ENCODE assay signal across 8 mouse cellular contexts in the genomic region with DNA sequence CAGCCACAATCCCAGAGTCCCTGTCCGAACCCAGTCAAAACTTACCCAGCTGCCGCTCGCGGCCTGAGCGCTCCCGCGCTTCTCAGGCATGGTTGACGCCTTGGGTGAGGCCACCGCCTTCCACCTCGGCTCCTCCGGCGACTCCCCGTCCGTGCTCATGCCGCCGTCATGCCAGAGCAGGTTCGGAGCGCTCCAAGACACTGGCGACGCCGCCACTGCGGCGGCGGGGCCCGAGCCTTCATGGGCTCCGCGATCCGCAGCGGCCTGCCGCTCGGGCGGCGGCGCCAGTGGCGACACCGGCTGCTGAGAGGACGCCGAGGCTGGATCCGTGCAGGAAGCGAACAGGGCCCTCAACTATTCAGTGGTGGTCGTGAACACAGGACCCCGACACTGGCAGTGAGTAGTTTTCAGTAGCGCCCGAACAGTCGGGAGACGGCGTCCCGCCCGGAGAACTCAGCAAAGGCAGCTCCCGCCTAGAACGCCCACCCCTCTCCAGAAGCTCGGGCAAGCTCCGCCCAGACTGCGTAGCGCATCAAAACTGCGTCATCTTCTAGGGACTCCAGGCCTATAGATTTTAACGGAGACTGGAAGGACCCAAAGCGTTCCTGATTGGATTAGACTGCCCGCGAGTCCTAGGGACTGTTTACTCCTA. TPM values are rescaled to one million over a fixed set of nuclear protein-coding genes. Genes with fewer than 3 reads are reported as not detected.
DNase-seq lines count a peak whose midpoint lies in the region; ATAC-seq and TF ChIP-seq lines count a peak whose summit lies in the region.

TSS of gene Mfsd14b (minus strand) at position 517 of the 652 bp plus-strand sequence.

- peak; percentile 91 for DNase-seq in CH12.LX (ENCODE audit: extremely low read depth)
- DNase-seq in c-Kit-positive CD71-positive TER-119-negative erythroid progenitor cells, embryonic 14.5 days (ENCODE audit: low read depth) = peak; percentile 90
- peak; percentile 92 for DNase-seq in forebrain, embryonic 11.5 days (ENCODE audit: low spot score)
- peak; percentile 90 to 91 for DNase-seq in kidney, postnatal 36 days
- peak; percentile 97 for DNase-seq in telencephalon, adult 2 months (ENCODE audit: low read depth, low spot score)

- peak within 1 kb of the TSS; percentile 61 to 86 (median 74) for H3K4me3 ChIP-seq in CH12.LX (replicated peaks in 1 of 3; ENCODE audit: low read depth in 2 of 3, low read length in 2 of 3, poor library complexity in 1 of 3)
- peak within 1 kb of the TSS; percentile 78 for H3K4me3 ChIP-seq in forebrain, embryonic 11.5 days (ENCODE audit: low read depth, low read length)
- H3K4me3 ChIP-seq in heart, embryonic 16.5 days (ENCODE audit: low read length) = peak within 1 kb of the TSS; percentile 83
- peak within 1 kb of the TSS; percentile 86 for H3K4me3 ChIP-seq in liver, embryonic 15.5 days (replicated peaks)
- H3K4me3 ChIP-seq in neural tube, embryonic 12.5 days = peak within 1 kb of the TSS; percentile 66

- peak within 1 kb of the TSS; percentile 84 for H3K4me2 ChIP-seq in CH12.LX (ENCODE audit: insufficient read depth, low read depth, poor library complexity, severe bottlenecking)
- H3K4me2 ChIP-seq in forebrain, embryonic 11.5 days (ENCODE audit: low read depth, low read length, severe bottlenecking) = peak within 1 kb of the TSS; percentile 69
- peak within 1 kb of the TSS; percentile 72 for H3K4me2 ChIP-seq in heart, embryonic 16.5 days (ENCODE audit: low read depth, low read length)
- peak within 1 kb of the TSS; percentile 82 for H3K4me2 ChIP-seq in liver, embryonic 15.5 days
- peak within 1 kb of the TSS; percentile 78 for H3K4me2 ChIP-seq in neural tube, embryonic 12.5 days (replicated peaks)

- no peak for TF ChIP-seq RAD21 in CH12.LX (IDR thresholded peaks at IDR 0.05; ENCODE audit: low read depth, low read length)

- WGBS in forebrain, embryonic 11.5 days = under 1% methylated on average over 59 of the region's 60 CpGs
- WGBS in heart, embryonic 16.5 days = 0% methylated on average over 60 of the region's 60 CpGs
- under 1% methylated on average over 60 of the region's 60 CpGs for WGBS in liver, embryonic 15.5 days (ENCODE audit: insufficient replicate concordance)
- WGBS in neural tube, embryonic 12.5 days = under 1% methylated on average over 60 of the region's 60 CpGs

- in situ Hi-C loops in CH12.LX (cut with MboI; ENCODE audit: low pct_ligation_motif_present, low pct_unique_long_range_greater_than_20kb, low sequenced_read_pairs) = no loop called here

- H3K9me3 ChIP-seq in CH12.LX (replicated peaks; ENCODE audit: low read length) = no peaks in the 10 kb centered on the region
- peaks cover under 1% of the 10 kb centered on the region; the same call in 1 of the 2 replicates for H3K9me3 ChIP-seq in forebrain, embryonic 11.5 days (ENCODE audit: control insufficient read depth, low read length)
- H3K9me3 ChIP-seq in heart, embryonic 16.5 days (replicated peaks; ENCODE audit: control insufficient read depth, low read length) = no peaks in the 10 kb centered on the region
- H3K9me3 ChIP-seq in liver, embryonic 15.5 days (replicated peaks) = no peaks in the 10 kb centered on the region
- H3K9me3 ChIP-seq in neural tube, embryonic 12.5 days = peaks cover 2% of the 10 kb centered on the region; the same call in 1 of the 2 replicates

- H3K36me3 ChIP-seq in CH12.LX (replicated peaks in 1 of 2; ENCODE audit: control insufficient read depth in 1 of 2, insufficient read depth in 1 of 2, low read length in 1 of 2) = peaks cover 0 to 3% of the 10 kb centered on the region in 2 experiments
- no peaks in the 10 kb centered on the region for H3K36me3 ChIP-seq in forebrain, embryonic 11.5 days (ENCODE audit: control insufficient read depth, insufficient read depth, low read length)
- no peaks in the 10 kb centered on the region for H3K36me3 ChIP-seq in heart, embryonic 16.5 days (ENCODE audit: control insufficient read depth, insufficient read depth)
- no peaks in the 10 kb centered on the region for H3K36me3 ChIP-seq in liver, embryonic 15.5 days (replicated peaks)
- no peaks in the 10 kb centered on the region for H3K36me3 ChIP-seq in neural tube, embryonic 12.5 days

- H3K27me3 ChIP-seq in CH12.LX (replicated peaks) = no peaks in the 10 kb centered on the region
- no peaks in the 10 kb centered on the region for H3K27me3 ChIP-seq in forebrain, embryonic 11.5 days (ENCODE audit: control insufficient read depth, insufficient read depth, low read length)
- H3K27me3 ChIP-seq in heart, embryonic 16.5 days (ENCODE audit: control insufficient read depth, insufficient read depth, low read length) = no peaks in the 10 kb centered on the region; the same call in 1 of the 2 replicates
- no peaks in the 10 kb centered on the region for H3K27me3 ChIP-seq in liver, embryonic 15.5 days
- no peaks in the 10 kb centered on the region for H3K27me3 ChIP-seq in neural tube, embryonic 12.5 days (replicated peaks)

- peak within 1 kb of the TSS; percentile 86 for H3K9ac ChIP-seq in CH12.LX (ENCODE audit: insufficient read depth, low read depth)
- H3K9ac ChIP-seq in forebrain, embryonic 11.5 days (ENCODE audit: low read length) = peak within 1 kb of the TSS; percentile 90
- peak within 1 kb of the TSS; percentile 92 for H3K9ac ChIP-seq in heart, embryonic 16.5 days (ENCODE audit: low read length)
- H3K9ac ChIP-seq in liver, embryonic 15.5 days = peak within 1 kb of the TSS; percentile 84
- peak within 1 kb of the TSS; percentile 80 for H3K9ac ChIP-seq in neural tube, embryonic 12.5 days

- peaks cover 2 to 23% of the 10 kb centered on the region in 2 experiments; a peak in 2 of 4 replicates for H3K4me1 ChIP-seq in CH12.LX (ENCODE audit: control insufficient read depth in 1 of 2, insufficient read depth in 2 of 2)
- H3K4me1 ChIP-seq in forebrain, embryonic 11.5 days (replicated peaks; ENCODE audit: control insufficient read depth, insufficient read depth, low read length) = no peaks in the 10 kb centered on the region
- H3K4me1 ChIP-seq in heart, embryonic 16.5 days (ENCODE audit: control insufficient read depth, insufficient read depth, low read length) = peaks cover 5% of the 10 kb centered on the region; the same call in 1 of the 2 replicates
- peaks cover 25% of the 10 kb centered on the region for H3K4me1 ChIP-seq in liver, embryonic 15.5 days (replicated peaks)
- peaks cover 5% of the 10 kb centered on the region for H3K4me1 ChIP-seq in neural tube, embryonic 12.5 days

- peak; percentile 99 for ATAC-seq in forebrain, embryonic 11.5 days (replicated peaks; ENCODE audit: low FRiP score)
- peak; percentile 99 for ATAC-seq in heart, embryonic 16.5 days (replicated peaks; ENCODE audit: extremely low read depth, insufficient read depth, low FRiP score)
- ATAC-seq in liver, embryonic 15.5 days (ENCODE audit: insufficient read depth) = peak; percentile 96
- ATAC-seq in neural tube, embryonic 12.5 days (ENCODE audit: low FRiP score, low read depth) = peak; percentile 99

- dilution Hi-C loops in CH12.LX (cut with MboI; ENCODE audit: extremely low pct_ligation_motif_present, extremely low pct_unique_long_range_greater_than_20kb, low sequenced_read_pairs) = no loop called here

- peak; percentile 69 for TF ChIP-seq POLR2A in CH12.LX (IDR thresholded peaks at IDR 0.05; ENCODE audit: low read depth, low read length)

- TF ChIP-seq EP300 in CH12.LX (IDR thresholded peaks at IDR 0.05; ENCODE audit: low read length) = no peak

- no peak for TF ChIP-seq CTCF in CH12.LX (conservative IDR thresholded peaks at IDR 0.05 in 1 of 2, IDR thresholded peaks at IDR 0.05 in 1 of 2; ENCODE audit: low read depth in 2 of 2, low read length in 2 of 2)

- peak within 1 kb of the TSS; percentile 68 for H3K27ac ChIP-seq in CH12.LX (ENCODE audit: insufficient read depth, low read depth)
- peak within 1 kb of the TSS; percentile 78 for H3K27ac ChIP-seq in forebrain, embryonic 11.5 days (ENCODE audit: low read depth, low read length)
- peak within 1 kb of the TSS; percentile 80 for H3K27ac ChIP-seq in heart, embryonic 16.5 days (ENCODE audit: low read length)
- H3K27ac ChIP-seq in liver, embryonic 15.5 days (replicated peaks) = peak within 1 kb of the TSS; percentile 93
- H3K27ac ChIP-seq in neural tube, embryonic 12.5 days = peak within 1 kb of the TSS; percentile 21; the same call in 1 of the 2 replicates

- peaks cover 12% of the 10 kb centered on the region for H3K79me2 ChIP-seq in CH12.LX (replicated peaks; ENCODE audit: control insufficient read depth, extremely low read depth, insufficient read depth, poor library complexity, severe bottlenecking)

TF ChIP-seq in CH12.LX, 34 proteins besides CTCF, POLR2A, EP300 and RAD21 (continues in another document):
- TF ChIP-seq JUN (IDR thresholded peaks at IDR 0.05; ENCODE audit: insufficient read depth, low read depth, low read length) (no peak), USF2 (conservative IDR thresholded peaks at IDR 0.05; ENCODE audit: low read depth, low read length) (no peak), ETS1 (conservative IDR thresholded peaks at IDR 0.05; ENCODE audit: low read depth, low read length) (no peak), KAT2A (IDR thresholded peaks at IDR 0.05; ENCODE audit: insufficient replicate concordance, low read length) (peak; percentile 43; the same call in 1 of the 2 replicates), HCFC1 (IDR thresholded peaks at IDR 0.05; ENCODE audit: low read depth, low read length) (peak; percentile 83), USF1 (IDR thresholded peaks at IDR 0.05; ENCODE audit: low read depth, low read length) (no peak), E2F4 (IDR thresholded peaks at IDR 0.05; ENCODE audit: insufficient replicate concordance, low read depth, low read length) (no peak), CHD1 (IDR thresholded peaks at IDR 0.05; ENCODE audit: low read depth, low read length) (no peak), ELF1 (IDR thresholded peaks at IDR 0.05; ENCODE audit: low read depth, low read length) (peak; percentile 61; the same call in 1 of the 2 replicates), MYC (IDR thresholded peaks at IDR 0.05; ENCODE audit: low read depth, low read length) (0 out of 2 replicates have a peak, but pooled peaks have one; percentile 28), MAX (IDR thresholded peaks at IDR 0.05; ENCODE audit: low read length) (peak; percentile 68), UBTF (IDR thresholded peaks at IDR 0.05; ENCODE audit: low read depth, low read length) (peak; percentile 69), TBP (conservative IDR thresholded peaks at IDR 0.05; ENCODE audit: low read depth, low read length) (peak; percentile 80), ZNF384 (IDR thresholded peaks at IDR 0.05; ENCODE audit: low read depth, low read length) (no peak)

RNA-seq across cellular contexts. Expression of gene Mfsd14b, which starts in this region (rescaled TPM):
- 26.1 and 28.0 TPM in 2 replicates for total RNA-seq in CH12.LX (2012; rRNA removed)
- total RNA-seq in CH12.LX (2014; rRNA removed) = 51.5 and 54.3 TPM in 2 replicates
- 20.1 and 25.5 TPM in 2 replicates for polyA plus RNA-seq in CH12.LX (2012; ENCODE audit: insufficient read length, low read depth)
- 45.9 and 50.2 TPM in 2 replicates for polyA plus RNA-seq in forebrain, embryonic 11.5 days (2014; fragmentation: Nextera tagmentation; extraction: Ambion mirVana)
- 36.1 and 38.4 TPM in 2 replicates for polyA plus RNA-seq in heart, embryonic 16.5 days (2015; fragmentation: Nextera tagmentation; extraction: Ambion mirVana)
- 41.9 and 45.0 TPM in 2 replicates for polyA plus RNA-seq in liver, embryonic 15.5 days (2015; fragmentation: Nextera tagmentation; extraction: Ambion mirVana)
- 38.4 and 41.7 TPM in 2 replicates for polyA plus RNA-seq in neural tube, embryonic 12.5 days (2016; fragmentation: Nextera tagmentation; extraction: Ambion mirVana)

Comparison
In these comparisons a context has a peak if more than half of its experiments do, and no peak if none do; other contexts are left out.
1. Peak in every context shown above with its lines: DNase-seq, ATAC-seq, H3K4me3 ChIP-seq and H3K27ac ChIP-seq.
2. H3K27ac ChIP-seq: peak in every context shown above with its lines; median percentile 93 in liver, embryonic 15.5 days; 80 in heart, embryonic 16.5 days; 78 in forebrain, embryonic 11.5 days; 68 in CH12.LX; 21 in neural tube, embryonic 12.5 days.